Mouse (Mus musculus): ENCODE measurements at regions not wholly inside any gene's neighbourhood (a gene's known extent, or its start where the extent isn't known, plus 50 kb on each side); places are given as distances from the start of the nearest gene placed in this dataset.

DNA sequence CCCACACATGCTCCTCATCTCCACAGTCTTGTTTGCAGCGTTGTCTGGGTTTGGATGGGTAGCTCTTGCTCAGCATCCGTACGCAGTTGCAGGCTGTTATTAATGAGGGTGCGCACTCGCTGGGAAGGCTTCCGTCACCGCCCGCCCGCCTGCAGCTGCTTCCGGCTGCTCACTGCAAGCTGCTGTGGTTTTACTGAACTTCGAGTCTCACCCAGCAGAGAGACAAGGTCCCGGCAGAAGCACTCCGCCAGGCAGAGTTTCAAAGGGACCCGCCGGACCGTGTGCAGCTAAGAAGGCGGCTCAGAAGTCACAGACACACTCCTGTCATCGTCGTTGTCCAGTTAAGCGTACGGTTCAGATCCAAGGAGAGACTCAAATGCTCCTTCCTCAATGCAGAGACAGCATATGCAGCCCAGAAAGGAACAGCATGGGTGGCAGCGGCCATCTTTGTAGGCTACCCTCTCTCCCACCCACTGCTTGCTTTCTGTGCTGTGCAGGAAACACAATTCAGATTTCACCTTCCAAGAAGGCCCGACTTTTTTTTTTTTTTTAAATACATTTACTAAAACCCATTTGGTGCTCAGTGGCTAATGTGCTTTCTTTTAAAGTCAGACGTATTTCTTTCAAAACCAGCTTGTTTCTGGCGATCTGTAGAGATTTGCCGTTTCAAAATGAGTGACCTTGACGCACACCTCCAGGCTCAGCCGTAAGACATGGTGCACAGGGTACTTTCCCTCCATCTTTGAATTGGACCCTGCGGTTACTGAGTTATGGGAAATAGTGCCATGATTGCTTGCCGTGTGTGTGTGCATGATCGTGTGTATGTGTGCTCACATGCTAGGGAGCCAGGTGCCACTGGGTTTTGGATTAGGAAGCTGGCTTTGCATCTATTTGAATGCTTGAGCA lies 169.2 kb upstream of the Map3k1 start:
- DNase-seq (ENCODE audit: extremely low spot score in 1 of 2, low spot score in 2 of 2): no peak
- Histone ChIP-seq H3K27ac (no peak overlapping the region), H3K4me3 (no peak overlapping the region)
- intact Hi-C loops (cut with DNase I): no loop called here
- TF ChIP-seq CTCF (IDR thresholded peaks at IDR 0.05): no peak

DNA sequence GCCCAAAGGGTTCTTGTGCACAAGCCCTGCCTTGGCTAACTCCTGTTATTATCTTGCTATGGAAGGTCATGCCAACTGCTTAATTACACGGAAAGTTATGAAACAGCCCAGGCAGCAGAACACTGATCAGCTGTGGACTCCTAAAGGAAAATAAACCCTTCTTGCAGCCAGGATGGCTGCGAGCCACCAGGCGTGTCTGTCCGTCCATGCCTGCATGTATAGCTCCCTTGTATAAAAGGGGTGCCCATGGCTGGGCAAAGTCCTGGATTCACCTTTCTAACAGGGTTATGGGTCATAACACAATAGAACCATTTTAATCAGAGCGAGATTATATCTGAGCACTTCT lies 169.9 kb upstream of the Map3k1 start:
- no peak overlapping the region for H3K27ac ChIP-seq
- DNase-seq (ENCODE audit: extremely low spot score in 1 of 2, low spot score in 2 of 2): no peak
- no peak overlapping the region for H3K4me3 ChIP-seq
- TF ChIP-seq CTCF (IDR thresholded peaks at IDR 0.05): no peak
- intact Hi-C loops (cut with DNase I): no loop called here

DNA sequence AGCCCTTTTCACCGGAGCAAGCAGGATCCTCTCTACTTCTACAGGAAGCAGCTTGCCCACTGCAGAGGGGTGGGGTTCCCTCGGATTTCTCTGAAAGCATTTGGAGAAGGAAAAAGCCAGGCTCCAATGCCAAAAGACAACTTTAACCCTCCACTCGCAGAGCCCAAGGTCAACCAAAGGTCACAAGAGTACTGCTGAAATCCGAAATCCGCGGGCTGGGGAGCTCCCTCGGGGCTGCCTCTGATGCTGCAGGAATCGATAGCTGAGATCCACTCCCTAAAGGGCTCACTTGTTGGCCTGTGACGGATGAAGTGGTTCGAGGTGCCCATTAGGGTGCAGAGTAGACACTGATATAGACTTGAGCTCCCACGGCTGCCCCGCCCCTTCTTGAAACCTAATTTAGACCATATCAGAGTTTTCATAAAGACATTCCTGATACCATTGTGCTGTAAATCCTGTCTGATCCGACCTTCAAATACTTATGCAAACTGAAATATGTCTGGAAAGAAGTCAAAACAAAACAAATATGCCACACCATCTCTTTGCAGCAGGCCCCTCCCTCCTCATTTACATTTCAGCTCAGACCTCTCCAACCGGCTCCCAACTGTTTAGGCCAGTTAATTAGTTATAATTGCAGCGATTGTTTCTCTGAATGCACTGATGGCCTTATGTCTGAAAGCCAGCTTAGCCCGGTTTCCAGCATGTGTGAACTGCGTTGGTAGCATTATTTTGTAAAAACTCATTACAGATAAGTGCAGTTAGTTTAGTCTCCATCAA lies 170.8 kb upstream of the Map3k1 start:
- H3K4me3 ChIP-seq: no peak overlapping the region
- TF ChIP-seq CTCF (IDR thresholded peaks at IDR 0.05): no peak
- intact Hi-C loops (cut with DNase I): no loop called here

DNA sequence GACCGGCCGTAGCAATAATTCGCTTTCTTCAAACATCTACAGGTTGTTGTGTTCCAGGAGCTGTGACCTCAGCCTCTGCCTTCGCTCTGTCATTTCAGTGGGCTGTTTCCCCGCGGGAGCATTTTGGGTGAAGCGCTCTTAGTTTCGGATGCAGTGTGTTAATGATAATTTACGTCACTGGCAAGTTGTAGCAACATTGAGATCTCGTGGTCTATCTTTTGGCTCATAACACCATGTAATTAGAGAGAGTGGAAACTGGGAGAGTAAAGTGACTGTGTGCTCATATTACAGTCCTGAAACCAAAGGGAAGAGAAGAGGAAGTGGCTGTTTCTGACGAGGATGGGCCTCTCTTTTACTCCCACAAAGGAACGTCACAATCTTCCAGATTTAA lies 171.4 kb upstream of the Map3k1 start:
- Histone ChIP-seq H3K27ac (no peak overlapping the region), H3K4me3 (no peak overlapping the region)
- intact Hi-C loops (cut with DNase I): no loop called here
- no peak for TF ChIP-seq CTCF (IDR thresholded peaks at IDR 0.05)
- no peak for DNase-seq (ENCODE audit: extremely low spot score in 1 of 2, low spot score in 2 of 2)

More for the DNA sequence above, 170.8 kb upstream of the Map3k1 start:
- no peak for DNase-seq (ENCODE audit: extremely low spot score in 1 of 2, low spot score in 2 of 2)
- H3K27ac ChIP-seq: no peak overlapping the region

DNA sequence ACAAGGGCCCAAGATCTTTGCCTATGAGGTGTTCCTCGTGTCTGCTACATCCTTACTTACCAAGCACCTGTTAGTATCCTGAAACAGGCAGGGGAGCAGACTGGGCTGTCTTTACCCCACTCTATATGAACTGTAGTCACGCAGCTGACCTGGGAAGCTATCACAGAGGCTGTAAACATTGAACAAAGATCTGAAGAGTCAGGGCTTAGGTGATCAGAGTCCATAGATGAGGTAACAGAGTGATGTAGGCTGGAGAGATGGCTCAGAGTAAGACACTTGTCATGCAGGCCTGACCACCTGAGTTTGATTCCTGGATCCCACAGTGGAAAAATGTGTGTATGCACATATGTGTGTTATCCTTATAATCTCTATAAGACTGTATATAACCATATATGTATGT lies 172.3 kb upstream of the Map3k1 start:
- H3K4me3 ChIP-seq: no peak overlapping the region
- no peak overlapping the region for H3K27ac ChIP-seq
- no peak for DNase-seq (ENCODE audit: extremely low spot score in 1 of 2, low spot score in 2 of 2)
- intact Hi-C loops (cut with DNase I): no loop called here
- TF ChIP-seq CTCF (IDR thresholded peaks at IDR 0.05): no peak

DNA sequence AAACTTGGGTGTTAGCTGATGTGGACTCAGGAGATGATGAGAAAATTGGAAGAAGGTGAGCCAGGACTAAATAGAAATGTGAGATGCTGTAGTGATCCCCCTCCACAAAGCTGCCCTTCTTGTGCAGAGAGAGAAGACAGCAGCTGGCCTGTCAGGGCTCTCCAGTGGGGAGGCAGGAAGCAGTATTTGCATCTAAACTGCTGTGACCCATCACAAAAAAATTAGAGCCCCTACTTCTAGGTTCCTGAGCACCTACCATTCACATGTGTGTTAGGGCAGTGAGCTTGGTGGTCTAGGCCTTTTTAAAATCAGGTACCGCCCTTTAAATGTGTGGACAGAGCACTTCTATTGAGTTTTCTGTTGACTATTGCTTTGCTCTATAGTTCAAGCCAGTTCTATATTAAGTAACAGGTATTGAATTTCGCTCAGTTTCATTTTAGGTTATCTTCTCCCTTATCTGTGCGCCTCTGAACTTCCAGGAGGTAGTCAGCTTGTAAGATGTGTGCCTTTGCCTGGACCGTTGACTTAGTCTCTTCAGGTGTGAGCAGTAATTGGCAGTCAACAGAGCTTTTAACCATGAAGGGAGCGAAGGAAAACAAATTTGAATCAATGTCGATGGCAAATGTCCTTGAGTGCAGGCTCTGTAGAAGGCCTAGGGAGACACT lies 174.1 kb upstream of the Map3k1 start:
- Histone ChIP-seq H3K4me3 (no peak overlapping the region), H3K27ac (no peak overlapping the region)
- no peak for TF ChIP-seq CTCF (IDR thresholded peaks at IDR 0.05)
- no peak for DNase-seq (ENCODE audit: extremely low spot score in 1 of 2, low spot score in 2 of 2)
- intact Hi-C loops (cut with DNase I): no loop called here

DNA sequence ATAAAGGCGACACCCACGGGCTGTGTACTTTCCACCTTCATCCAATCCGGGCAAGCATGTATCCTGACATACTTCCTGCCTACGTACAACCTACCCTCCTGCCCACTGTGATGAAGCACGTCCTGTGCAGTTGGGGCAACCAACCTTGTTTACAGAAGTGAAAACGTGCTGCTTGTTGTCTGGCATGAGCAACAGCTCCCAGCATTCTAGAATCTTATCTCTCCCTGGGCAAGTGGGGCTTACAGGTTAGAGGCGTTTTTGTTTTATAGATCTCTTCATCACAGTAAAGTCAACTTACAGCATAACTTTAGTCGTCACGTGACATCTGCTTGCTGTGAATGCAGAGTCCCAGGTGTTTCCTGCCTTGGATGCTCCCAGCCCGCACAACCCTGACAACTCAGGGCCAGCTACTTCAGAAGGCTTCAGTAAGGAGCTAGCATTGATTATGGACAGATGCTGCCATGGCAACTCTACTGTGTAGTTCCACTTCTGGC lies 175.3 kb upstream of the Map3k1 start:
- DNase-seq (ENCODE audit: extremely low spot score in 1 of 2, low spot score in 2 of 2): no peak
- H3K4me3 ChIP-seq: no peak overlapping the region
- TF ChIP-seq CTCF (IDR thresholded peaks at IDR 0.05): no peak
- intact Hi-C loops (cut with DNase I): no loop called here
- no peak overlapping the region for H3K27ac ChIP-seq

DNA sequence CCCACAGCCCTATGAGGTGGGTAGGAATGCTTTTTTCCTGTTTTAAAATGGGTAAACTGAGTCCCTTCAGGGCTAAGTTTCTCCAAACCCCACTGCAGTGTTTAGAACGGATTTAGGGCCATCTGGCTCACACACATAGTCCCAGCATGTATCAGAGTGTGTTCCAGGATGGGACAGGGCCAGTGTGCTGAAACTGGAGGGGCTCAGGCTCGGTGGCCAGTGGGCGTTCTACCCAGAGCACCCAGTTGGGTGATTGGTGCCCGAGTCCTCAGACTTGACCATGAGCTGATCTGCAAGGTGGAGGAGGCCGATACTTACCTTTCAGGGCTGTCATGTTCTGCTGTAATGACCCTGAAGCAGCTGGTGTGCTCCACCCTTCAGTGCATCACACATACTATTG lies 176.6 kb upstream of the Map3k1 start:
- no peak for TF ChIP-seq CTCF (IDR thresholded peaks at IDR 0.05)
- H3K4me3 ChIP-seq: no peak overlapping the region
- no peak for DNase-seq (ENCODE audit: extremely low spot score in 1 of 2, low spot score in 2 of 2)
- H3K27ac ChIP-seq: no peak overlapping the region
- intact Hi-C loops (cut with DNase I): no loop called here

DNA sequence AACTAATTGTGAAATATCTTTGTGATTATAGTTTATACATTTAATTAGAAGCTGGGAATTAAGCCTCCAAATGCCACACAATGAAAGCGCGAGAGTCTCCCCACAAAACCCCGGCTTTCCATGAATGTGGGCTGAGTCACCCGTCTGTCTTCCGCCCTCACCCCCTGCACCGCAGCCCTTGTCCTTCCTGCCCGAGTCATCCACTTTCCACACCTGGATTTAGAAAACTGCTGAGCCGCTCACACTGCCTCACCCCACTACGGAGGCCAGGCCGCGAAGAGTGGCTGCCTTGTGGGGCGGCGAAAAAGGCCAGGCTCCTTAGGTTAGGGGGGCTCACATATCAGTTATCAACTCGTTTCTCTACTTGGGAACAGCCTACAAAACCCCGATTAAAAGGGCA lies 177.9 kb upstream of the Map3k1 start:
- H3K27ac ChIP-seq: no peak overlapping the region
- intact Hi-C loops (cut with DNase I): no loop called here
- TF ChIP-seq CTCF (IDR thresholded peaks at IDR 0.05): no peak
- H3K4me3 ChIP-seq: no peak overlapping the region
- DNase-seq (ENCODE audit: extremely low spot score in 1 of 2, low spot score in 2 of 2): no peak

DNA sequence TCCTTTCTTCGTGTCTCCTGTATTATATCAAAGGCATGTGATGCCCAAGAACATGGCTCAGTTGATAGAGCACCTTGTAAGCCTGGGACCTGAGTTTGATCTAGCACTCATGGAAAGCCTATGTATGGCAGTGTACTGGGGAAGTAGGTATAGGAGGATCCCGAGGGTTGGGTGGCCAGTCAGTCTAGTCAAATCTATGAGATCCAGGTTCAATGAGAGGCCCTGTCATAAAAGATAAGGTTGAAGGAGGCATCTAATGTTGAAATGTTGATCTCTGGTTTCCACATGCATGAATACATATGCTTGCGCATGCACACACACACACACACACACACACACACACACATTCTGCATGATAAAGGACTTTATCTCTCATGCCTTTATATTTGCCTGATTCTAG lies 178.6 kb upstream of the Map3k1 start:
- DNase-seq (ENCODE audit: extremely low spot score in 1 of 2, low spot score in 2 of 2): no peak
- intact Hi-C loops (cut with DNase I): no loop called here
- Histone ChIP-seq H3K27ac (no peak overlapping the region), H3K4me3 (no peak overlapping the region)
- TF ChIP-seq CTCF (IDR thresholded peaks at IDR 0.05): no peak

DNA sequence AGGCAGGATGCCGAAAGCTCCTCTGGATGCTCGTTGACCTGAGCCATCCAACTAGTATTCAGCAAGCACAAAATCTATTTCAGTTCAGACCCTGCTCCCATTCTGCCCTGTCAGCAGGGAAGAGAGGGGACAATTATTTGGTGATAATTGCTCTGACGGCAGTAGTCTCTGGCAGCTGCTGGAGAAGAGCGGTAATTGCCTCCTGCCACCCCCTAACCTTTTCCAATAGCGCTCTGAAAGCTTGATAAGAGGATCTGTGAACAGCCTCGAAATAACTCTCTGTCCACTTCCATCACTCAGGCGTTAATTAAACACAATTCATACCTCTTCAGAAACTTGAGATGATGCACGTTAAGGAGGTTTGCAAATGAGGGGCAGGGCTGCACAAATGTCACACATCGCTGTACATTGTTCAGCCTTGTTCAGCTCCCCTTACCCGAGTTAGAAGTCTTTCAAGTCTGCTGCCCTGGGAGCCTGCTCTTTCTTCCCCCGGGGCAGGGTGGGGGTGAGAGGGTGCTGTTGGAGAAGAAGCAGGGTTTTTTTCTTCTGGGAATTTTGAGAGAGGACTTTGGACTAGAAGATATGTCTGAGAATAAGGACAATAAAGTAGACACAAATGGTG lies 182.2 kb upstream of the Map3k1 start:
- intact Hi-C loops (cut with DNase I): no loop called here
- H3K4me3 ChIP-seq: no peak overlapping the region
- no peak for TF ChIP-seq CTCF (IDR thresholded peaks at IDR 0.05)
- DNase-seq (ENCODE audit: extremely low spot score in 1 of 2, low spot score in 2 of 2): no peak
- H3K27ac ChIP-seq: no peak overlapping the region
